Mouse (Mus musculus): ENCODE measurements at regions not wholly inside any gene's neighbourhood (a gene's known extent, or its start where the extent isn't known, plus 50 kb on each side); places are given as distances from the start of the nearest gene placed in this dataset.

DNA sequence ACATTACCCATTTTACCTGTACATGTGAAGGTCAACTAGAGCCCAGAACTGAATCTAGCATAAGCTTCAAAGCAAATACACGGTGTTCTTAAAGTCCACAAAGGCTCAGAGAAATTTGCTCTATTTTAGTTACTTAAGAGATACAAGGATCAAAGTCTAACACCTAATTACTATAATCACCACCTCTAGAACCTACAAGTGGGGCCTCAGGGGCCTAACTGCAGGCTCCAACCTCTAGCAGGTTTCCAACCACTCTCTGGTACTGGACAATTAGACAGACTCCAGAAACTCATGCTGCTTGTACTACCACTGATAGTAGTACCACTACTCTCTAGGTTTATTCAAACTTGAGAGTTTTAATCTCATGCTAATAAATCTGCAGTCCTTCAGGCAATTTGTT, 428.7 kb upstream of the Apob start:
- H3K36me3 ChIP-seq (ENCODE audit: insufficient read depth), result no peaks in the 10 kb centered on the region
- no peak overlapping the region for H3K4me2 ChIP-seq (ENCODE audit: low read depth)
- H3K9me3 ChIP-seq (ENCODE audit: low read length), result no peaks in the 10 kb centered on the region
- no peak overlapping the region for H3K27ac ChIP-seq (ENCODE audit: low read depth, low read length)
- DNase-seq (no peak), ATAC-seq (no peak)
- H3K27me3 ChIP-seq (ENCODE audit: insufficient read depth, low read length), result no peaks in the 10 kb centered on the region
- H3K4me3 ChIP-seq (ENCODE audit: low read depth, low read length), result no peak overlapping the region
- 94% methylated on average over 1 of the region's 1 CpGs for WGBS
- no peaks in the 10 kb centered on the region; the same call in 1 of the 2 replicates for H3K4me1 ChIP-seq (ENCODE audit: insufficient read depth)
- TF ChIP-seq CTCF (IDR thresholded peaks at IDR 0.05; ENCODE audit: low read depth), result no peak
- H3K9ac ChIP-seq, result no peak overlapping the region

DNA sequence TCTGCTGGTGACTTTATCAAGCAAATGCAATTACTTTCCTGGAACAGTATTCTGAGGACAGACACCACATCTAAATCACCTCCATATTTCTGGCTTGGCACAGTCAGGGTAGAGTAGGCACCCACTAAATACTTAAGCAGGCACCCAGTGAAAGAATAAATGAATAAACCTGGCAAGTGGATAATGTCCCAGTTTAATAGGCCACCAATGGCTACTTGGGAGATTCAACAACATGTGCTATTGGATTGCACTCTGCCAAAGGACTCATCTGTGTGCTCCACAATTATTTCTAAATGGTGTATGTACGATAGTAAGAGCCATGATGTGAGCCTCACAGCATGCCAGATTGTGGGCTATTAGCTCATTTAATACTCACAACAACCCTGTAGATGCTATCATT, 417.2 kb upstream of the Apob start:
- DNase-seq, result no peak
- WGBS, result 61% methylated on average over 1 of the region's 1 CpGs

DNA sequence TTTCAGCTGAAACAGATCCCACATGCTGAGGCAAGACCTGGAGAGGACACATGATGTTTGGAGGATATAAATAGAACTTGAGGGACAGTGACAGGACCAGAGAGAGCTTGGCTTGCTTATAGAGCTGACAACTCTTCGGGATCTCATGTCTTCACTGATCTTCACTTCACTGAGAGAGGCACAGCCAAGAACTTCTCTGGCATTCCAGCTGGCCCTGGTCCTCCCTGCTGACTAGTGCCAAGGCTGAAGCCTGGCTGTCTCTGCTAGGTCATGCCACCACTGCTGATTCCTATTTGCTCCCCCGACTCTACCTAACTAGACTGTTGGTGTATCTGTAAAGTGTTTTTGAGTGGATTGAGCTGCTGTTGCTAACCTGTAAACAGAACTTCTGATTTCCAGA, 401.4 kb upstream of the Apob start:
- no peak overlapping the region for H3K27ac ChIP-seq (ENCODE audit: low read depth, low read length)
- no peaks in the 10 kb centered on the region for H3K9me3 ChIP-seq (ENCODE audit: low read length)
- no peak overlapping the region for H3K4me3 ChIP-seq (ENCODE audit: low read depth, low read length)
- H3K36me3 ChIP-seq (ENCODE audit: insufficient read depth), result no peaks in the 10 kb centered on the region
- H3K9ac ChIP-seq, result no peak overlapping the region
- ATAC-seq (no peak), DNase-seq (no peak)
- no peak for TF ChIP-seq CTCF (IDR thresholded peaks at IDR 0.05; ENCODE audit: low read depth)
- no peaks in the 10 kb centered on the region for H3K4me1 ChIP-seq (ENCODE audit: insufficient read depth)
- H3K4me2 ChIP-seq (ENCODE audit: low read depth), result no peak overlapping the region
- WGBS, result 92% methylated on average over 2 of the region's 2 CpGs
- H3K27me3 ChIP-seq (ENCODE audit: insufficient read depth, low read length), result no peaks in the 10 kb centered on the region

More for the DNA sequence above, 417.2 kb upstream of the Apob start:
- no peak overlapping the region for H3K4me3 ChIP-seq (ENCODE audit: low read depth, low read length)
- H3K36me3 ChIP-seq (ENCODE audit: insufficient read depth), result no peaks in the 10 kb centered on the region
- no peak for ATAC-seq
- no peaks in the 10 kb centered on the region for H3K4me1 ChIP-seq (ENCODE audit: insufficient read depth)
- H3K4me2 ChIP-seq (ENCODE audit: low read depth), result no peak overlapping the region
- TF ChIP-seq CTCF (IDR thresholded peaks at IDR 0.05; ENCODE audit: low read depth), result no peak
- H3K9ac ChIP-seq, result no peak overlapping the region
- H3K27me3 ChIP-seq (ENCODE audit: insufficient read depth, low read length), result no peaks in the 10 kb centered on the region
- H3K27ac ChIP-seq (ENCODE audit: low read depth, low read length), result no peak overlapping the region
- H3K9me3 ChIP-seq (ENCODE audit: low read length), result no peaks in the 10 kb centered on the region

GRCm38 (mm10) chr12:7587501-7587900, 389.9 kb upstream of the Apob start:
- Histone ChIP-seq H3K27me3 (ENCODE audit: insufficient read depth, low read length) (no peaks in the 10 kb centered on the region), H3K27ac (ENCODE audit: low read depth, low read length) (no peak overlapping the region), H3K36me3 (ENCODE audit: insufficient read depth) (no peaks in the 10 kb centered on the region), H3K9ac (no peak overlapping the region), H3K4me3 (ENCODE audit: low read depth, low read length) (no peak overlapping the region), H3K4me1 (ENCODE audit: insufficient read depth) (no peaks in the 10 kb centered on the region), H3K9me3 (ENCODE audit: low read length) (no peaks in the 10 kb centered on the region), H3K4me2 (ENCODE audit: low read depth) (no peak overlapping the region)
- no peak for TF ChIP-seq CTCF (IDR thresholded peaks at IDR 0.05; ENCODE audit: low read depth)
- ATAC-seq (no peak), DNase-seq (no peak)

DNA sequence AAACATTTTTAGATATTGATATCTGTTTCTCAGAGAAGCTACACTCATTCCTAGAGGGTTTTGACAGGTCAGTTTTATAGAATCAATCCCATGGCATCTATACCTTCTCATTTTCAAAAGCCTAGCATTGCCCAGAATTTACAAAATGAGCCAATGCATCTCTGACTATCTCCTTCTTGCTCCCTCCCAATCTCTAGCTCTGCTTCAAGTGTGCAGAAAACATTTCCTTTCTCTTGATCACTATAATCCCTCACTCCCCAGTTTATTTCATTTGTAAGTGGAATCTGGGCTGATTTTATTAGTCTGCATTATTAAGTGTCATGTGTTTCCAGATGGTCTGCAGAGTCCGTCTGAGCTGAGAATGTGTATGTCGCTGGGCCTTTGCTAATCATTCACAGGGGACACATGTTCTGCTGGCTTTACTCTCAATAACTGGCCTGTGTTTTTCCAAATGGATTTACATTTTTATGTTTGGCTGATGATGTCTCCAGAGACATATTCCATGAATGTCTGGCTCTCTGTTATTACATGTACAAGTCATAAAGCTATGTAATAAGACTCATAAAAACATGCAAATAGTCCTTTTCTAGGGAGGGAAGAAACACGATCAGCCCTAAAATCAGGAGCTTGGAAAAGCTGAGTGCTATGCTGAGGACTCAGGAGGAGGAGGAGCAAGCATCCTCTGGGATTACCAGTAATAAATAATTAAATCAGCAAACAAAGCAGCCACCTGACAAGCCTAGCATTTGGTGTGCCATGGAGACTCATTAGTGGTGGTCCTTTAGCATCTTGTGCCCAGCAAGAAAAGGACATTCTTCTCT, 366.0 kb upstream of the Apob start:
- ATAC-seq (no peak), DNase-seq (no peak)
- Histone ChIP-seq H3K27ac (ENCODE audit: low read depth, low read length) (no peak overlapping the region), H3K27me3 (ENCODE audit: insufficient read depth, low read length) (no peaks in the 10 kb centered on the region), H3K4me2 (ENCODE audit: low read depth) (no peak overlapping the region), H3K36me3 (ENCODE audit: insufficient read depth) (no peaks in the 10 kb centered on the region), H3K4me1 (ENCODE audit: insufficient read depth) (no peaks in the 10 kb centered on the region), H3K9me3 (ENCODE audit: low read length) (no peaks in the 10 kb centered on the region), H3K4me3 (ENCODE audit: low read depth, low read length) (no peak overlapping the region), H3K9ac (no peak overlapping the region)
- no peak for TF ChIP-seq CTCF (IDR thresholded peaks at IDR 0.05; ENCODE audit: low read depth)
- 62% methylated on average over 3 of the region's 3 CpGs for WGBS

GRCm38 (mm10) chr12:7636417-7637175, 340.9 kb upstream of the Apob start:
- 67% methylated on average over 4 of the region's 4 CpGs for WGBS
- Histone ChIP-seq H3K4me1 (ENCODE audit: insufficient read depth) (no peaks in the 10 kb centered on the region), H3K36me3 (ENCODE audit: insufficient read depth) (no peaks in the 10 kb centered on the region), H3K27me3 (ENCODE audit: insufficient read depth, low read length) (no peaks in the 10 kb centered on the region), H3K4me3 (ENCODE audit: low read depth, low read length) (no peak overlapping the region), H3K9ac (no peak overlapping the region), H3K4me2 (ENCODE audit: low read depth) (no peak overlapping the region), H3K9me3 (ENCODE audit: low read length) (no peaks in the 10 kb centered on the region), H3K27ac (ENCODE audit: low read depth, low read length) (no peak overlapping the region)
- DNase-seq, result no peak
- no peak for ATAC-seq
- TF ChIP-seq CTCF (IDR thresholded peaks at IDR 0.05; ENCODE audit: low read depth), result no peak

DNA sequence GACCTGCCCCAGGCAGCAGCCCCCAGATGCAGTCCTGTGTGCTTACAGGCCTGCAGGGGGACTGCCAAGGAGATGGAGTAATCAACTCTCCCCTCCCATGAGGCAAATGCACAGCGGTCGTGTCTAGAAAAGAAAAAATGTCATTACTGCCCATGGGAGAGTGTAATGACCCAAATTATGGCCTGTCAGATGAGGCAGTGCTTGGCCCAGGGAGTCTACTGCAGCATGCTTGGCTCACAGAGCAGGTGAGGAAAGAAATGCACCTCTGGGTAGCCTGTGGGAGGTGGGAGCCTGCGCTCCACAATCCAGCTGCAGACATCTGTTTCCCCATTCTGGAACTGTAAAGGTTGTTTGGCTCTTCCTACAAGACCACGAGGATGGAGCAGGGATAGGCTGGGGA, 339.8 kb upstream of the Apob start:
- Histone ChIP-seq H3K36me3 (ENCODE audit: insufficient read depth) (no peaks in the 10 kb centered on the region), H3K27me3 (ENCODE audit: insufficient read depth, low read length) (no peaks in the 10 kb centered on the region), H3K9me3 (ENCODE audit: low read length) (no peaks in the 10 kb centered on the region), H3K4me3 (ENCODE audit: low read depth, low read length) (no peak overlapping the region), H3K27ac (ENCODE audit: low read depth, low read length) (no peak overlapping the region), H3K9ac (no peak overlapping the region), H3K4me1 (ENCODE audit: insufficient read depth) (no peaks in the 10 kb centered on the region), H3K4me2 (ENCODE audit: low read depth) (no peak overlapping the region)
- ATAC-seq (no peak), DNase-seq (no peak)
- TF ChIP-seq CTCF (IDR thresholded peaks at IDR 0.05; ENCODE audit: low read depth), result no peak
- WGBS, result 75% methylated on average over 4 of the region's 4 CpGs
